Mouse (Mus musculus) heart, embryonic 11.5 days (tissue): ENCODE results near the gene Nthl1. TPM values are rescaled to one million over a fixed set of nuclear protein-coding genes. Genes with fewer than 3 reads are reported as not detected.
"Not testable (repeated sequence)": the region's sequence is repeated elsewhere in the genome, so short reads cannot be mapped to it uniquely, and the experiment has no call there.

Source experiments
- ATAC-seq: fragments of 200-750 bp; cut with Nextera tagmentation; replicated peaks from 2 replicates; pipeline ENCODE4 v1.8.0; 2017; ENCODE audit warnings: moderate library complexity; ENCODE audit not compliant: insufficient number of reproducible peaks, low FRiP score, low TSS enrichment
- H3K27ac ChIP-seq: fragments of 300-500 bp; sonication (generic); 2 replicates; pipeline ENCODE4 v1.5.1; 2014; ENCODE audit warnings: mild to moderate bottlenecking, low read depth, low read length
- H3K27me3 ChIP-seq: fragments of 300-500 bp; sonication (generic); 2 replicates; pipeline ENCODE4 v1.6.1; 2014; ENCODE audit warnings: mild to moderate bottlenecking, low read length, mixed read lengths; ENCODE audit not compliant: control insufficient read depth, insufficient read depth
- H3K36me3 ChIP-seq: fragments of 300-500 bp; sonication (generic); 2 replicates; pipeline ENCODE4 v1.6.1; 2014; ENCODE audit warnings: mild to moderate bottlenecking, low read length, moderate library complexity, mixed read lengths; ENCODE audit not compliant: control insufficient read depth, insufficient read depth
- H3K4me1 ChIP-seq: fragments of 300-500 bp; sonication (generic); 2 replicates; pipeline ENCODE4 v1.6.1; 2014; ENCODE audit warnings: low read length; ENCODE audit not compliant: control insufficient read depth, insufficient read depth
- H3K4me2 ChIP-seq: fragments of 300-500 bp; sonication (generic); 2 replicates; pipeline ENCODE4 v1.6.1; 2014; ENCODE audit warnings: mild to moderate bottlenecking, moderate library complexity
- H3K4me3 ChIP-seq: fragments of 300-500 bp; sonication (generic); 2 replicates; pipeline ENCODE4 v1.5.1; 2014; ENCODE audit warnings: low read depth, low read length
- H3K9ac ChIP-seq: fragments of 300-500 bp; sonication (generic); 2 replicates; pipeline ENCODE4 v1.6.1; 2014; ENCODE audit warnings: mild to moderate bottlenecking, low read depth, low read length, moderate library complexity
- H3K9me3 ChIP-seq: fragments of 300-500 bp; sonication (generic); replicated peaks from 2 replicates; pipeline ENCODE4 v1.6.1; 2016; ENCODE audit warnings: low read length; ENCODE audit not compliant: control insufficient read depth
- WGBS: fragments of 180-500 bp; shearing (Covaris S2); extraction: QIAGEN DNeasy Blood & Tissue Kit; methylation state at CpG from one replicate; pipeline ENCODE4 v1.1.7; 2014; ENCODE audit not compliant: insufficient replicate concordance; 5-methylcytosine and 5-hydroxymethylcytosine counted together
- polyA plus RNA-seq: library from polyadenylated mRNA; unstranded; fragments of >200 nt; fragmentation: Nextera tagmentation; extraction: Ambion mirVana; gene quantifications from 2 replicates; pipeline ENCODE4 v1.2.1, GENCODE M21; 2014

Gene Nthl1
- polyA plus RNA-seq, 1 experiment from 2014 or later: 9.8 TPM

GRCm38 (mm10) chr17:24667416-24667815 is 34.9 kb downstream of the Nthl1 start:
- Histone ChIP-seq H3K9me3 (no peaks in the 10 kb centered on the region), H3K4me3 (no peak overlapping the region), H3K36me3 (no peaks in the 10 kb centered on the region), H3K27me3 (no peaks in the 10 kb centered on the region; the same call in 1 of the 2 replicates), H3K9ac (no peak overlapping the region), H3K4me1 (peaks cover 23% of the 10 kb centered on the region), H3K4me2 (no peak overlapping the region), H3K27ac (no peak overlapping the region)
- 30% methylated on average over 6 of the region's 6 CpGs for WGBS
- ATAC-seq: no peak

- Histone ChIP-seq H3K4me2 (peak overlapping the region; percentile 90), H3K4me3 (peak overlapping the region; percentile 97), H3K9ac (peak overlapping the region; percentile 99), H3K27ac (peak overlapping the region; percentile 57), H3K4me1 (peaks cover 25% of the 10 kb centered on the region)
- H3K27me3 ChIP-seq, ATAC-seq, H3K9me3 ChIP-seq, H3K36me3 ChIP-seq: not testable (repeated sequence)
- 12% methylated on average over 15 of the region's 15 CpGs for WGBS
Measured at GRCm38 (mm10) chr17:24669214-24669544, 36.7 kb downstream of the Nthl1 start.

GRCm38 (mm10) chr17:24669545-24670245 is 37.2 kb downstream of the Nthl1 start, which contains the start of gene Zfp598:
Gene Zfp598, plus strand, starts transcription at chr17:24669687.
- Histone ChIP-seq H3K4me1 (peaks cover 27% of the 10 kb centered on the region), H3K9ac (peak within 1 kb of the TSS; percentile 99), H3K4me3 (peak within 1 kb of the TSS; percentile 97), H3K36me3 (no peaks in the 10 kb centered on the region), H3K27me3 (no peaks in the 10 kb centered on the region), H3K27ac (peak within 1 kb of the TSS; percentile 90), H3K9me3 (no peaks in the 10 kb centered on the region), H3K4me2 (peak within 1 kb of the TSS; percentile 90)
- under 1% methylated on average over 76 of the region's 80 CpGs for WGBS
- ATAC-seq: peak; percentile 98

- ATAC-seq: no peak
- Histone ChIP-seq H3K9me3 (no peaks in the 10 kb centered on the region), H3K27me3 (no peaks in the 10 kb centered on the region), H3K27ac (peak overlapping the region; percentile 90), H3K4me1 (peaks cover 27% of the 10 kb centered on the region), H3K4me3 (peak overlapping the region; percentile 97), H3K4me2 (peak overlapping the region; percentile 90), H3K36me3 (no peaks in the 10 kb centered on the region), H3K9ac (peak overlapping the region; percentile 99)
- WGBS: 14% methylated on average over 8 of the region's 8 CpGs
Measured at GRCm38 (mm10) chr17:24670246-24670844, 37.9 kb downstream of the Nthl1 start.

GRCm38 (mm10) chr17:24671346-24671745 is 38.9 kb downstream of the Nthl1 start:
- 68% methylated on average over 5 of the region's 5 CpGs for WGBS
- H3K4me3 ChIP-seq: 0 out of 2 replicates have a peak overlapping the region, but pooled peaks have one; percentile 97

GRCm38 (mm10) chr17:24672141-24672540 is 39.7 kb downstream of the Nthl1 start:
- peaks cover 27% of the 10 kb centered on the region for H3K4me1 ChIP-seq
- H3K9me3 ChIP-seq: no peaks in the 10 kb centered on the region
- no peaks in the 10 kb centered on the region for H3K27me3 ChIP-seq
- WGBS: 21% methylated on average over 5 of the region's 5 CpGs
- no peak overlapping the region for H3K27ac ChIP-seq
- ATAC-seq: no peak; the same call in 1 of the 2 replicates
- H3K9ac ChIP-seq: no peak overlapping the region
- H3K4me2 ChIP-seq: peak overlapping the region; percentile 90; the same call in 1 of the 2 replicates
- peaks cover 3% of the 10 kb centered on the region for H3K36me3 ChIP-seq
- no peak overlapping the region for H3K4me3 ChIP-seq

More at GRCm38 (mm10) chr17:24671346-24671745, 38.9 kb downstream of the Nthl1 start:
- Histone ChIP-seq H3K9me3 (no peaks in the 10 kb centered on the region), H3K9ac (no peak overlapping the region), H3K36me3 (no peaks in the 10 kb centered on the region), H3K27me3 (no peaks in the 10 kb centered on the region), H3K27ac (no peak overlapping the region), H3K4me2 (peak overlapping the region; percentile 90), H3K4me1 (peaks cover 27% of the 10 kb centered on the region)
- no peak for ATAC-seq

- 70% methylated on average over 7 of the region's 7 CpGs for WGBS
- Histone ChIP-seq H3K27me3 (no peaks in the 10 kb centered on the region), H3K4me3 (no peak overlapping the region), H3K9me3 (no peaks in the 10 kb centered on the region), H3K4me2 (no peak overlapping the region), H3K9ac (peak overlapping the region; percentile 36; the same call in 1 of the 2 replicates), H3K27ac (no peak overlapping the region), H3K4me1 (peaks cover 27% of the 10 kb centered on the region), H3K36me3 (peaks cover 18% of the 10 kb centered on the region)
- no peak for ATAC-seq
Measured at GRCm38 (mm10) chr17:24674277-24674676, 41.8 kb downstream of the Nthl1 start.

- ATAC-seq: no peak
- H3K4me3 ChIP-seq: no peak overlapping the region
- H3K27me3 ChIP-seq: no peaks in the 10 kb centered on the region
- no peak overlapping the region for H3K9ac ChIP-seq
- 66% methylated on average over 2 of the region's 2 CpGs for WGBS
- no peak overlapping the region for H3K4me2 ChIP-seq
- H3K4me1 ChIP-seq: peaks cover 17% of the 10 kb centered on the region
- peaks cover 27% of the 10 kb centered on the region for H3K36me3 ChIP-seq
- H3K9me3 ChIP-seq: no peaks in the 10 kb centered on the region
- no peak overlapping the region for H3K27ac ChIP-seq
Measured at GRCm38 (mm10) chr17:24676187-24676586, 43.7 kb downstream of the Nthl1 start.
